Mouse (Mus musculus) CH12.LX (cell line): ENCODE results near the gene Gle1.

Source experiments
- BHLHE40 ChIP-seq: IDR thresholded peaks from 2 replicates; pipeline ENCODE4 v1.6.1; 2011; ENCODE audit warnings: mild to moderate bottlenecking, low read depth, low read length, improper control_type of control experiment
- CHD1 ChIP-seq: IDR thresholded peaks from 2 replicates; pipeline ENCODE4 v1.6.1; 2012; ENCODE audit warnings: low read depth, low read length, improper control_type of control experiment, inconsistent platforms
- CHD2 ChIP-seq: IDR thresholded peaks from 2 replicates; pipeline ENCODE4 v1.6.1; 2011; ENCODE audit warnings: low read length, improper control_type of control experiment
- CTCF ChIP-seq, 2 experiments: IDR thresholded peaks in 1 of 2; conservative IDR thresholded peaks in 1 of 2; 2 replicates each; pipeline ENCODE4 v1.5.1; 2011 to 2012; ENCODE audit warnings: low read depth in 2 of 2, low read length in 2 of 2, improper control_type of control experiment in 1 of 2, inconsistent platforms in 1 of 2, mild to moderate bottlenecking in 1 of 2, moderate library complexity in 1 of 2
- E2F4 ChIP-seq: IDR thresholded peaks from 2 replicates; pipeline ENCODE4 v1.6.1; 2011; ENCODE audit warnings: low read depth, low read length, improper control_type of control experiment; ENCODE audit not compliant: insufficient replicate concordance
- POLR2A ChIP-seq: IDR thresholded peaks from 2 replicates; pipeline ENCODE4 v1.6.1; 2011; ENCODE audit warnings: low read depth, mild to moderate bottlenecking, improper control_type of control experiment, low read length
- SMC3 ChIP-seq: IDR thresholded peaks from 2 replicates; pipeline ENCODE4 v1.6.1; 2011; ENCODE audit warnings: low read depth, low read length, improper control_type of control experiment
- UBTF ChIP-seq: IDR thresholded peaks from 2 replicates; pipeline ENCODE4 v1.6.1; 2012; ENCODE audit warnings: low read depth, mild to moderate bottlenecking, inconsistent platforms, low read length, improper control_type of control experiment, moderate library complexity
- USF1 ChIP-seq: IDR thresholded peaks from 2 replicates; pipeline ENCODE4 v1.6.1; 2014; ENCODE audit warnings: low read depth, mild to moderate bottlenecking, inconsistent platforms, low read length, improper control_type of control experiment

GRCm38 (mm10) chr2:29971838-29972635 is 36.8 kb downstream of the Gle1 start:
- TF ChIP-seq POLR2A (no peak), SMC3 (no peak), CHD1 (no peak), E2F4 (no peak), CTCF (conservative IDR thresholded peaks at IDR 0.05 in 1 of 2, IDR thresholded peaks at IDR 0.05 in 1 of 2; ENCODE audit: low read depth in 2 of 2, low read length in 2 of 2) (no peak), UBTF (no peak), CHD2 (no peak), USF1 (no peak), BHLHE40 (no peak)
